Mouse (Mus musculus): Measurements from ENCODE around the gene Gm38394. TPM values are rescaled to one million over a fixed set of nuclear protein-coding genes. Genes with fewer than 3 reads are reported as not detected.
A peak's percentile ranks its signal among the peaks of the same experiment; 100 is the strongest.

Gm38394 gene
- polyA plus RNA-seq, 1 experiment from 2014 or later: 2.7 TPM

GRCm38 (mm10) chr1:133694876-133695275 is 33.8 kb upstream of the Gm38394 start:
- DNase-seq (ENCODE audit: low spot score) (no peak), ATAC-seq (ENCODE audit: low FRiP score, low TSS enrichment) (no peak)
- 64% methylated on average over 1 of the region's 1 CpGs for WGBS
- Histone ChIP-seq H3K9ac (ENCODE audit: low read length) (no peak overlapping the region), H3K9me3 (ENCODE audit: control insufficient read depth, low read length) (no peaks in the 10 kb centered on the region), H3K27me3 (ENCODE audit: control insufficient read depth, insufficient read depth, low read length) (no peaks in the 10 kb centered on the region), H3K36me3 (ENCODE audit: control insufficient read depth, insufficient read depth, low read length) (no peaks in the 10 kb centered on the region; the same call in 1 of the 2 replicates), H3K4me3 (ENCODE audit: low read depth, low read length) (no peak overlapping the region), H3K4me1 (replicated peaks; ENCODE audit: control insufficient read depth, insufficient read depth) (peaks cover 15% of the 10 kb centered on the region), H3K4me2 (replicated peaks; ENCODE audit: low read depth) (no peak overlapping the region), H3K27ac (replicated peaks) (peak overlapping the region; percentile 83)
- TF ChIP-seq CTCF (IDR thresholded peaks at IDR 0.05; ENCODE audit: low read depth): no peak
- no peak for TF ChIP-seq EP300 (optimal IDR thresholded peaks at IDR 0.05)

- ATAC-seq (ENCODE audit: low FRiP score, low TSS enrichment) (peak; percentile 18; the same call in 1 of the 2 replicates), DNase-seq (ENCODE audit: low spot score) (no peak)
- H3K4me2 ChIP-seq (replicated peaks; ENCODE audit: low read depth): no peak overlapping the region
- 10% methylated on average over 1 of the region's 1 CpGs for WGBS
- TF ChIP-seq EP300 (optimal IDR thresholded peaks at IDR 0.05) (no peak), CTCF (IDR thresholded peaks at IDR 0.05; ENCODE audit: low read depth) (no peak)
- H3K27me3 ChIP-seq (ENCODE audit: control insufficient read depth, insufficient read depth, low read length): no peaks in the 10 kb centered on the region
- H3K36me3 ChIP-seq (ENCODE audit: control insufficient read depth, insufficient read depth, low read length): no peaks in the 10 kb centered on the region; the same call in 1 of the 2 replicates
- H3K4me3 ChIP-seq (ENCODE audit: low read depth, low read length): no peak overlapping the region
- peaks cover 15% of the 10 kb centered on the region for H3K4me1 ChIP-seq (replicated peaks; ENCODE audit: control insufficient read depth, insufficient read depth)
- peak overlapping the region; percentile 83; the same call in 1 of the 2 replicates for H3K27ac ChIP-seq (replicated peaks)
- no peak overlapping the region for H3K9ac ChIP-seq (ENCODE audit: low read length)
- H3K9me3 ChIP-seq (ENCODE audit: control insufficient read depth, low read length): no peaks in the 10 kb centered on the region
Observed at GRCm38 (mm10) chr1:133694301-133694700, 33.2 kb upstream of the Gm38394 start.

- peak overlapping the region; percentile 83; the same call in 1 of the 2 replicates for H3K27ac ChIP-seq (replicated peaks)
- ATAC-seq (ENCODE audit: low FRiP score, low TSS enrichment) (no peak), DNase-seq (ENCODE audit: low spot score) (no peak)
- no peaks in the 10 kb centered on the region for H3K9me3 ChIP-seq (ENCODE audit: control insufficient read depth, low read length)
- no peak overlapping the region for H3K9ac ChIP-seq (ENCODE audit: low read length)
- no peak overlapping the region for H3K4me2 ChIP-seq (replicated peaks; ENCODE audit: low read depth)
- peaks cover 15% of the 10 kb centered on the region for H3K4me1 ChIP-seq (replicated peaks; ENCODE audit: control insufficient read depth, insufficient read depth)
- WGBS: 69% methylated on average over 11 of the region's 11 CpGs
- no peaks in the 10 kb centered on the region; the same call in 1 of the 2 replicates for H3K36me3 ChIP-seq (ENCODE audit: control insufficient read depth, insufficient read depth, low read length)
- no peak overlapping the region for H3K4me3 ChIP-seq (ENCODE audit: low read depth, low read length)
- H3K27me3 ChIP-seq (ENCODE audit: control insufficient read depth, insufficient read depth, low read length): no peaks in the 10 kb centered on the region
- TF ChIP-seq EP300 (optimal IDR thresholded peaks at IDR 0.05) (no peak), CTCF (IDR thresholded peaks at IDR 0.05; ENCODE audit: low read depth) (no peak)
Observed at GRCm38 (mm10) chr1:133693536-133694114, 32.5 kb upstream of the Gm38394 start.

- Histone ChIP-seq H3K4me3 (ENCODE audit: low read depth, low read length) (no peak overlapping the region), H3K4me2 (replicated peaks; ENCODE audit: low read depth) (no peak overlapping the region), H3K27ac (replicated peaks) (no peak overlapping the region), H3K27me3 (ENCODE audit: control insufficient read depth, insufficient read depth, low read length) (no peaks in the 10 kb centered on the region), H3K4me1 (replicated peaks; ENCODE audit: control insufficient read depth, insufficient read depth) (peaks cover 15% of the 10 kb centered on the region), H3K9ac (ENCODE audit: low read length) (no peak overlapping the region), H3K9me3 (ENCODE audit: control insufficient read depth, low read length) (no peaks in the 10 kb centered on the region), H3K36me3 (ENCODE audit: control insufficient read depth, insufficient read depth, low read length) (no peaks in the 10 kb centered on the region)
- no peak for TF ChIP-seq EP300 (optimal IDR thresholded peaks at IDR 0.05)
- WGBS: 51% methylated on average over 4 of the region's 4 CpGs
- ATAC-seq (ENCODE audit: low FRiP score, low TSS enrichment) (no peak), DNase-seq (ENCODE audit: low spot score) (no peak)
Observed at GRCm38 (mm10) chr1:133692195-133692594, 31.1 kb upstream of the Gm38394 start.

GRCm38 (mm10) chr1:133691046-133691445 is 29.9 kb upstream of the Gm38394 start:
- H3K36me3 ChIP-seq (ENCODE audit: control insufficient read depth, insufficient read depth, low read length): no peaks in the 10 kb centered on the region
- H3K27me3 ChIP-seq (ENCODE audit: control insufficient read depth, insufficient read depth, low read length): no peaks in the 10 kb centered on the region
- no peak for DNase-seq (ENCODE audit: low spot score)
- peaks cover 13% of the 10 kb centered on the region for H3K4me1 ChIP-seq (replicated peaks; ENCODE audit: control insufficient read depth, insufficient read depth)
- TF ChIP-seq CTCF (IDR thresholded peaks at IDR 0.05; ENCODE audit: low read depth) (no peak), EP300 (optimal IDR thresholded peaks at IDR 0.05) (no peak)
- H3K4me2 ChIP-seq (replicated peaks; ENCODE audit: low read depth): no peak overlapping the region
- no peak overlapping the region for H3K27ac ChIP-seq (replicated peaks)
- H3K9ac ChIP-seq (ENCODE audit: low read length): no peak overlapping the region
- H3K4me3 ChIP-seq (ENCODE audit: low read depth, low read length): no peak overlapping the region
- no peak for ATAC-seq (ENCODE audit: low FRiP score, low TSS enrichment)
- 93% methylated on average over 6 of the region's 6 CpGs for WGBS
- H3K9me3 ChIP-seq (ENCODE audit: control insufficient read depth, low read length): no peaks in the 10 kb centered on the region

GRCm38 (mm10) chr1:133689897-133690296 is 28.8 kb upstream of the Gm38394 start, which contains the start of gene Lax1:
Gene Lax1 (minus strand): TSS chr1:133690108.
- H3K9me3 ChIP-seq (ENCODE audit: control insufficient read depth, low read length): no peaks in the 10 kb centered on the region
- no peaks in the 10 kb centered on the region for H3K36me3 ChIP-seq (ENCODE audit: control insufficient read depth, insufficient read depth, low read length)
- no peak within 1 kb of the TSS for H3K4me3 ChIP-seq (ENCODE audit: low read depth, low read length)
- TF ChIP-seq CTCF (IDR thresholded peaks at IDR 0.05; ENCODE audit: low read depth) (no peak), EP300 (optimal IDR thresholded peaks at IDR 0.05) (no peak)
- no peak within 1 kb of the TSS for H3K27ac ChIP-seq (replicated peaks)
- ATAC-seq (ENCODE audit: low FRiP score, low TSS enrichment): no peak
- H3K4me2 ChIP-seq (replicated peaks; ENCODE audit: low read depth): no peak within 1 kb of the TSS
- peaks cover 7% of the 10 kb centered on the region for H3K4me1 ChIP-seq (replicated peaks; ENCODE audit: control insufficient read depth, insufficient read depth)
- H3K9ac ChIP-seq (ENCODE audit: low read length): no peak within 1 kb of the TSS
- 39% methylated on average over 6 of the region's 6 CpGs for WGBS
- no peak for DNase-seq (ENCODE audit: low spot score)
- no peaks in the 10 kb centered on the region for H3K27me3 ChIP-seq (ENCODE audit: control insufficient read depth, insufficient read depth, low read length)

Measured in stomach, postnatal 0 days (tissue).